Mouse (Mus musculus): ENCODE measurements around the gene Carf.

Gene Carf

GRCm38 (mm10) chr1:60179376-60179775, 81.3 kb downstream of the Carf start:
- no peak for DNase-seq (ENCODE audit: low read depth in 2 of 2, low spot score in 2 of 2)

GRCm38 (mm10) chr1:60179932-60180783, 82.1 kb downstream of the Carf start, which contains the start of gene Nbeal1:
Gene Nbeal1, plus strand, starts transcription at chr1:60180599.
- peak; percentile 85 to 87 for DNase-seq (ENCODE audit: low read depth in 2 of 2, low spot score in 2 of 2)

- DNase-seq (ENCODE audit: low read depth in 2 of 2, low spot score in 2 of 2), result no peak
Measured at GRCm38 (mm10) chr1:60180784-60181221, 82.8 kb downstream of the Carf start.

GRCm38 (mm10) chr1:60188454-60188853, 90.4 kb downstream of the Carf start:
- DNase-seq (ENCODE audit: low read depth in 2 of 2, low spot score in 2 of 2), result no peak

GRCm38 (mm10) chr1:60196813-60197212, 98.8 kb downstream of the Carf start:
- no peak for DNase-seq (ENCODE audit: low read depth in 2 of 2, low spot score in 2 of 2)

GRCm38 (mm10) chr1:60199006-60199405, 101.0 kb downstream of the Carf start:
- DNase-seq (ENCODE audit: low read depth in 2 of 2, low spot score in 2 of 2), result no peak
